Mouse (Mus musculus) cerebellum, adult 2 months (tissue): ENCODE measurements at regions not wholly inside any gene's neighbourhood (a gene's known extent, or its start where the extent isn't known, plus 50 kb on each side); places are given as distances from the start of the nearest gene placed in this dataset.
A peak's percentile ranks its signal among the peaks of the same experiment; 100 is the strongest.

Experiments used
- DNase-seq, 2 experiments: peaks; one replicate each; pipeline ENCODE4 v3.0.0; 2021
- H3K27ac ChIP-seq: fragments of 200-500 bp; 2 replicates; pipeline ENCODE4 v1.5.1; 2012; ENCODE audit warnings: low read length, control low read depth, inconsistent platforms; ENCODE audit not compliant: insufficient read depth
- H3K27me3 ChIP-seq: fragments of 200-500 bp; 2 replicates; pipeline ENCODE4 v1.6.1; 2012; ENCODE audit warnings: inconsistent platforms, mild to moderate bottlenecking, low read length, moderate library complexity; ENCODE audit not compliant: control insufficient read depth, insufficient read depth
- H3K4me1 ChIP-seq: fragments of 200-500 bp; 2 replicates; pipeline ENCODE4 v1.6.1; 2011; ENCODE audit warnings: low read length; ENCODE audit not compliant: control insufficient read depth, insufficient read depth
- H3K4me3 ChIP-seq: fragments of 200-500 bp; replicated peaks from 2 replicates; pipeline ENCODE3; 2011; ENCODE audit warnings: mild to moderate bottlenecking, low read depth, low read length, control low read depth; ENCODE audit not compliant: insufficient read depth
- CTCF ChIP-seq: fragments of 200-500 bp; IDR thresholded peaks from 2 replicates; pipeline ENCODE4 v1.5.1; 2011; ENCODE audit warnings: low read depth, mild to moderate bottlenecking, control low read depth, low read length, moderate library complexity, borderline replicate concordance; ENCODE audit not compliant: insufficient read depth
- POLR2A ChIP-seq: fragments of 200-500 bp; IDR thresholded peaks from 2 replicates; pipeline ENCODE4 v1.6.1; 2011; ENCODE audit warnings: low read length, control low read depth, borderline replicate concordance; ENCODE audit not compliant: insufficient read depth
- WGBS: fragments of 180-500 bp; shearing (Covaris S2); methylation state at CpG from one replicate; pipeline ENCODE4 v1.1.7; 2018; 5-methylcytosine and 5-hydroxymethylcytosine counted together

DNA sequence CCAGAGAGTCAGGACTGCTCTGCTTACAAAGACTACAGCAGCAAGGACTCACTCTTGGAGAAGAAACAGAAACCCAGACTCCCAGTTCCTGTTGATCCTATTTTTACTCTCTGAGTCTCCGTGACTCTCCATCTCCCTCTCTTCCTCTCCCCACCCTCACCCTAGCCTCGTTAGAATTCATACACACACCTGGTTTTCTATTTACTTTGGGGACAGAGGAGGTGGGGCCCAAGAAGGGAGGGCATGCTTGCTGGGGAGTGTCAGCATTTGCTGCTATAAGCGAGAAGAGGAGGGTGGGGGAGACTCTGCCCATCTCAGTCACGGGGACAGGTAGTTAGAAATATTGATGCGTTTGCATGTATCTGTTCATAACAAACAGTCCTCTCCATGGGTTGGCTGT lies 129.6 kb upstream of the Runx1 start:
- H3K27ac ChIP-seq = no peak overlapping the region
- 50% methylated on average over 5 of the region's 5 CpGs for WGBS
- H3K4me1 ChIP-seq = peaks cover 7% of the 10 kb centered on the region
- TF ChIP-seq POLR2A (no peak), CTCF (no peak)
- H3K4me3 ChIP-seq = no peak overlapping the region
- no peaks in the 10 kb centered on the region for H3K27me3 ChIP-seq
- DNase-seq = no peak

DNA sequence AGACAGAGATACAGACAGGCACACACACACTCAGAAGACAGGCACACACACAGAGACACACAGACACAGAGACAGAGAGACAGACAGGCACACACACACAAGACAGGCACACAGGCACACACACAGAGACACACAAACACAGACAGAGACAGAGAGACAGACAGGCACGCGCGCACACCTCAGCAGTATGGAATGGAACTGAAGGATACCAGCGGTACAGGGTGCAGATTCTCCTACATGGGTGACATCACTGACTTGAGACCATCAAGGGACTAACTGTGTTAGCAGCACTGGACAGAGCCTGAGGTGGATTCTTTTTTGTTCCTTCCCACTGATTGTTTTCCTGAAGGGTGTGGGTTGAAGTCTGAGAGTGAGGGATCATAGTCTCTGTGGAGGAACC lies 129.1 kb upstream of the Runx1 start:
- TF ChIP-seq POLR2A (no peak), CTCF (no peak)
- no peak for DNase-seq
- WGBS = 99% methylated on average over 4 of the region's 4 CpGs
- Histone ChIP-seq H3K27ac (no peak overlapping the region), H3K4me3 (no peak overlapping the region), H3K4me1 (peaks cover 7% of the 10 kb centered on the region), H3K27me3 (no peaks in the 10 kb centered on the region)

DNA sequence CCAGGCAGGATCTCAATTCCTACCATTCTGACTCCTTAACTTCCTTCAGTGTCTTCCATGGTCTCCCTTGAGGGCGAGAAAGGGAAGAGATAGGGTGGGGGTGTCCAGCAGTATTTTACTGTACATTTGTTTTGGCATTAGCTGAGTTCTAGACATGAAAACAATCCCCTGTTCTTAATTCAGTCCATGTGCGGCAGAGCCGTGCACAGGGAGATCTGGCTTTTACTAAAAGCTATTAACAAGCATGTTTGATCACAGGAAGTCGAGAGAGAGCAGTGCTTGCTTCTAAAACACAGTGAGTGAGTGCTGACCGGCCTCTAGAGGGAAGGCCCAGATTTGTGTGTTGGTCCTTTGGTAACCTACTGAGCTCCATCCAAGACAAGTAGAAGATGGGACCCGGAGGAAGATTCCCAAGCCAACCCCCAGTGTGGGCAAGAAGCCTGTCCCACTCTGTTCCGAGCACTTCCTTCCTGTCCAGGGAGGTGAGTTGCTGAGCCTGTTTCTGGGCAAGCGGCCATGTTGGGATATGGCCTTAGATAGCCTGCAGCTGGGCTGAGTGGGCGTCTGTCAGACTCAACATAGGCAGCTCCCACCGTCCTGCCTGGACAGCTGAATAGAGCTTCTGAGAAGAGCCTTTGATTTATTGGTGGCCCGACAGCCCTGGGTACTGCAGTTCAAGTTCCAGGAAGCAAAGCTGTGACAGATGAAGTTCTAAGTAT lies 128.1 kb upstream of the Runx1 start:
- no peaks in the 10 kb centered on the region for H3K27me3 ChIP-seq
- TF ChIP-seq POLR2A = no peak
- no peak for TF ChIP-seq CTCF
- DNase-seq = no peak
- H3K4me3 ChIP-seq = no peak overlapping the region
- 66% methylated on average over 11 of the region's 11 CpGs for WGBS
- no peak overlapping the region for H3K27ac ChIP-seq
- peaks cover 7% of the 10 kb centered on the region for H3K4me1 ChIP-seq

GRCm38 (mm10) chr16:92952336-92953097 lies 126.6 kb upstream of the Runx1 start:
- no peak overlapping the region for H3K27ac ChIP-seq
- no peak overlapping the region for H3K4me3 ChIP-seq
- H3K4me1 ChIP-seq = peaks cover 7% of the 10 kb centered on the region
- peak in 1 of 2 experiments; percentile 27 for DNase-seq
- no peak for TF ChIP-seq POLR2A
- no peak for TF ChIP-seq CTCF
- 68% methylated on average over 7 of the region's 7 CpGs for WGBS
- no peaks in the 10 kb centered on the region for H3K27me3 ChIP-seq

DNA sequence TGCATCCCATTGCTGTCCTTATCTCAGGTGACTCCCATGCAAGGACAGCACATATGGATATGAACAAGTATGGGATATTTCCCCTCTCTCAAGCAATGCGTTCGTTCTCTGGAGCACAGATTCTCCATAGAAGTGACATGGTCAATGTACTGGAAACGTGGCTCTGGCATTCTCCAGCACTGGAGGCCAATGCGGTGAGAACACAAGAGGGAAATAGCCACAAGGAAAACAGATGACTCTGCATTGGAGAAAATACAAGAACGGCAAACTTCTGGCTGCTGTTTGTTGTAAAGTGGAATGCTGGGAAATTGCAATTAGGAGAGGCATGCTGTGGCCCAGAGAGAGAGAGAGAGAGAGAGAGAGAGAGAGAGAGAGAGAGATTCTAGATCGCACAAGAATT lies 125.6 kb upstream of the Runx1 start:
- H3K27me3 ChIP-seq = no peaks in the 10 kb centered on the region
- TF ChIP-seq CTCF (no peak), POLR2A (no peak)
- DNase-seq = no peak
- H3K4me3 ChIP-seq = no peak overlapping the region
- H3K4me1 ChIP-seq = peaks cover 7% of the 10 kb centered on the region
- no peak overlapping the region for H3K27ac ChIP-seq
- WGBS = 67% methylated on average over 6 of the region's 6 CpGs

DNA sequence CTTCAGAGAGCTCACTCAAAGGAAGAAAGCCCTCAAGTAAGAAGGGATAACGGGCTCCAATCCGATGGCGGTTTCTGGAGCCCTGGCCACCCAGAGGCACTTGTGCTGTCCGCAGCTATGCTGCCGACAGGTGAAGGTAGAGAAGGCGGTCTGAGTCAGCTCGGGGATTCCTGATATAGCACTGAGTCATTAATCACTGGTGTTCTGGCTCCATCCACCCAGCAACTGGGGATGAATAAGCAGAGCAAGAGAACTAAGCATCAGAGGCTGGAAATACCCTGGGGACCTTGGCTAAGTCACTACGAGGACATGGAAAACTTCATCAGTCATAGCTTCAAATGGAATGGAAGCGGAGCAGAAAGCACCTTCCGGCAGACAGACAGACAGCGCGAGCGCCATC lies 122.5 kb upstream of the Runx1 start:
- Histone ChIP-seq H3K4me3 (no peak overlapping the region), H3K27me3 (no peaks in the 10 kb centered on the region), H3K4me1 (peaks cover 4% of the 10 kb centered on the region), H3K27ac (no peak overlapping the region)
- WGBS = 94% methylated on average over 13 of the region's 13 CpGs
- no peak for TF ChIP-seq CTCF
- no peak for TF ChIP-seq POLR2A
- DNase-seq = no peak

GRCm38 (mm10) chr16:92946554-92946953 lies 120.6 kb upstream of the Runx1 start:
- TF ChIP-seq CTCF (no peak), POLR2A (no peak)
- DNase-seq = no peak
- Histone ChIP-seq H3K27ac (no peak overlapping the region), H3K27me3 (no peaks in the 10 kb centered on the region), H3K4me3 (no peak overlapping the region), H3K4me1 (no peaks in the 10 kb centered on the region)
- 95% methylated on average over 4 of the region's 4 CpGs for WGBS

GRCm38 (mm10) chr16:92943901-92944300 lies 118.0 kb upstream of the Runx1 start:
- TF ChIP-seq CTCF (no peak), POLR2A (no peak)
- 92% methylated on average over 2 of the region's 2 CpGs for WGBS
- no peak overlapping the region for H3K27ac ChIP-seq

More at GRCm38 (mm10) chr16:92943901-92944300, 118.0 kb upstream of the Runx1 start:
- DNase-seq = no peak
- no peaks in the 10 kb centered on the region for H3K4me1 ChIP-seq
- H3K27me3 ChIP-seq = no peaks in the 10 kb centered on the region
- H3K4me3 ChIP-seq = no peak overlapping the region
